Mouse (Mus musculus) CD4-positive, CD25-positive, alpha-beta regulatory T cell (primary cell): ENCODE results near the gene Sgsm2. TPM values are rescaled to one million over a fixed set of nuclear protein-coding genes. Genes with fewer than 3 reads are reported as not detected.

ENCODE experiments used
- polyA plus RNA-seq: library from polyadenylated mRNA; unstranded; fragments of 100-300 nt; shearing (Covaris generic); gene quantifications from one replicate; pipeline ENCODE4 v1.2.1, GENCODE M21; 2017

The Sgsm2 gene
- 4.8 TPM for polyA plus RNA-seq

DNA sequence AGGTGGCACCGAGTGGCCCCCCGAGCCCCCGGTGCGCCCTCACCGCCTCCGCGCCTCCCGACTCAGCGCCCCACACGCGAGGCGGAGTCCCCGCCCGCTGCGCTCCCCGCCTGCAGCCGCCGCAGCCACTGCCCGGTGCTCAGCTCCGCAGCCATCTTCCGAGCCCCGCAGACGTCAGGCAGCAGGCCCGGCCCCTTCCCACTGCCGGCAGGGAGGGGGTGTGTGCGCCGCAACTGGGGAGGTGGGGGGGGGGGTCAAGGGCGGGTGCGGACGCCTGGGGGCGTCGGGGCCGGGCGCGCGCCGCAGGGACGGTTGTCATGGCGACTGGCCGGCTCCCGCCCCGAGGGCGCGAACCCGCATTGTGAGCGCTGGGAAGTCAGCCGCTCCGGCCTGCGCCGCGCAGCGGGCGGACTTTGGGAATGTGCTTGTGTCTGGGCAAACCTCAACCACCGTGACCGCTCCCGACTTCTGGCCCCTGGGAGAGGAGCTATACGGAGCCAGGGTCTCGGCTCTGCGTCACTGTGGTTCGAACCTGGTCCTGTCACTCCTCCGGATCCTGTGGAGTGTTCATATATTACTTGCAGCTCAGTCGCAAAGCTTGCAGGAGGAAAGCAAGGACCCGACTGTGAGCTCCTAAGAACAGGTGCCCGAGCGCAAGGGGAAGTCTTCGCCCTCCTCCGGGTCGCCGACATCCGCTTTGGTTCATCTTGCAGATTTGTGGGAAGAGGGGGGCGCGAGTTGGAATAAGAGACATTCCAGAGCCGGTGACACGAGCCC is at the start of gene Sgsm2:
Gene Sgsm2, minus strand, starts transcription at position 160 of the 777 bp plus-strand sequence.

DNA sequence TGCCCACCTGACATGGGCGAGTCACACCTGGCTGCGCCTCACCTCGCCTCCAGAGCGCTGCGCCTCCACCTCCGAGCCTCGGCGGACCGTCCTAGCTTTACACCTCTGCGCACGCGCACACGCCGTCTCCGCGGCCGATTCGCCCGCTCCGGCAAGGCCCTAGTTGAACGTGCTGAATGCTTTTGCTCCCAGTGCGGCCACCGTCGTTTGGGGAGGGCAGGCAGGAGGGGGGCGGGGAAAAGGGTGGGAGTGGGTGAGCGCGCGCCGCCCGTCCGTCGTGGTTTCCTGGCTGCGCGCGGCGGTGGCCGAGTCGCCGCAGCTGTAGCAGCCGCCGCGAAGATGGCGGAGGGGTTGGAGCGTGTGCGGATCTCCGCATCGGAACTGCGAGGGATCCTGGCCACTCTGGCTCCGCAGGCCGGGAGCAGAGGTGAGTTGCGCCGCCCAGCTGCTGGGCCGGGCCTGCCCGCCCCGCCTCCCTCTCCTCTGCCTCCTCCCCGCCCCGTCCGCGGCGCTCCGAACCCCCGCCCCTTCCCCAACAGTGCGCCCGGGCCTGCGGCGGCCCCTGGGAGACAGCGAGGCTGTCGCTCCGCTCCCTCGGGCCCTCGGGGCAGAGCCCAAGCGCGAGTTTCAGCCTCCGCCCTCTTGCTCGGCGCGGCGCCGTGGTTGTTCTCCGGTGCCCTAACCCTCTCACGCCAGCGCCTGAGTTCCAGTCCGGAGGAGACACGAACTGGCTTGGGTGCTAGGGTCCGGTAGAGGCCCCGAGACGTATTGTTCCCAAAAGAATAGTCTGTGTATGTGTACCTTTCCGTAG is 28.9 kb upstream of the Sgsm2 start, which contains the start of the genes Smg6 and Srr:
Gene Smg6, plus strand, starts transcription at position 247 of the 811 bp plus-strand sequence.
Gene Srr, minus strand, starts transcription at position 372 of the 811 bp plus-strand sequence.

DNA sequence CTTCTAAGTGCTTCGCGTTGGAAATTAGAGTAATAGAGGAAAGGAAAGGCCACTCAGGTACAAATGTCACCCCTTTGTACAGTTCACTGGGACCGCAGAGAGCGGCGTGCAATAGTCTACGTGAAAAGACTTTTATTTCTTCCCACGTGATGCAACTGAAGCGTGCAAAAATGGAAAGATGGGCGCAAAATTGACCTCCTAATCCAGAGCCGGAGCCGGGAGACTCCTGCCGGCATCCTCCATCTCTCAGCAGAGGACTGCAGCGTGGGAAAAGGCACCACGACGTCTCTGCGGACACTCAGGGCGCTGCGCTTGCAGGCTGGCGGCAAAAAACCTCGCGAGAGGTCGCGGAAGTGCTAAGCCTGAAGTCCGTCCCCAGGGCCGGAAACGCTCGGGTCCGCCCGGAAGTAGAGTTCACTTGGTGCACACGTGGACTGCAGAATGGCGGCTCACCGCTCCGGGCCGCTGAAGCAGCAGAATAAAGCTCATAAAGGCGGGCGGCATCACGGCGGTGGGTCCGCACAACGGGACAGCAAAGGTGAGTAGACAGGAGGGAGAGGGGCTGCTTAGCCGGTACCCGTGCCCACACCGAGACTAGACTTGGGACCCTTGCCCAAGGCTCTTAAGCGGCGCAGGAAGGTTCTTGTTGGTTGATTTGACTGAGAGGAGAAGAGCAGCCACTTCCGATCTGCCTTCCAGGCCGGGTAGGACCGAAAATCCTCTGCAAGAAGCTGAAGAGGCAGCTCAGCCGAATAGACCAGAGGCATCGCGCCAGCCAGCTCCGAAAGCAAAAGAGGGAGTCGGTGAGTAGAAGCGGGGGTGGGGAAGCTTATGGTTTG is 1.0 kb upstream of the Sgsm2 start, which contains the start of gene Tsr1:
Gene Tsr1, plus strand, starts transcription at position 394 of the 839 bp plus-strand sequence.

DNA sequence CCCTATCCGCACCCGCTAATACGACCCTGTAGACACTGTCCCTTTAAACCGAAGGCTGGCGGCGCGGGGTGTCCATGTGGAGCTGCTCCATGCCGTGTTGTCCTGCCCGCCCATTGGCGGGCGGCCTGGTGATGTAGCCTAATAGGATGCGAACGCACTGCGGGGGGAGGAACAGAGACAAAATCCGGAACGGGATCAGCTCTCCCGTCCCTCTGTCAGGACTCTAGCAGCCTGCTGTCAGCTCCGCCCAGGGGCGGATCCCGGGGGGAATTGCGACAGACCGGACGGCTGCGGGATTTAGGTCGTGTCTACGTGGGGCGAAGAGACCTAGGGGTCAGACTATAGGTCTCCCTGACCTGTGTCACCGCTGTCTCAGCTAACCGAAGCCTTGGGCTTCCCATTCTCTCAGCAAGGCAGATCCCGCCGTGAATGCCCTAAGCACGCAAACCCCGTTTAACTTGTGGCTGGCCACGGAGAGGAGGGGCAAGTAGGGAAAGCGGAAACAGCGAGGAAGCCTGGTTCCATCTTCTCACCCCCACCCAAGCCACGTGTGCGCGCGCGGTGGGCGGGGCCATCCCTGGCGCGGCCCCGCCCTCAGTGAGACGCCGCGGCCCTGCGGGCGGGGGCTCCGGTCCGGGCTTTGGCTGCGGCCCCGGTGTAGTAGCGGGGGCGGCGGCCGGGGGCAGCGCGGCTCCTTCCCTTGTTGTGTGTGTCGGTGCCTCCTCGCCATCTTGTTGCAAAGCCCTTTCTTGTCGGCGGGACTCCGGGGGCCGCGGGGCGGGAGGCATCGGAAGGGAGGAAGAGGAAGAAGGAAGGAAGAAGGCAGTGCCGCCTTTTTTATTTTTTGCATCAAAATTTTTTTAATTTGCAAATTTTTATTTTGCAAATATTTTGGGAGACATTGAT is 66.4 kb downstream of the Sgsm2 start, which contains the start of gene Mnt:
Gene Mnt, plus strand, starts transcription at position 665 of the 906 bp plus-strand sequence.

Other genes with a start within 250 kb of the Sgsm2 start
- gene Cluh, start 247.6 kb downstream of the Sgsm2 start, polyA plus RNA-seq: 33.4 TPM
- 82.8 TPM for gene Pafah1b1, start 172.4 kb downstream of the Sgsm2 start, polyA plus RNA-seq
- gene Mettl16, start 126.2 kb downstream of the Sgsm2 start, polyA plus RNA-seq: 39.5 TPM
- gene Mnt, start 66.1 kb downstream of the Sgsm2 start, polyA plus RNA-seq: 10.3 TPM
- 55.7 TPM for gene Tsr1, start 1.0 kb upstream of the Sgsm2 start, polyA plus RNA-seq
- 32.1 TPM for gene Smg6, start 28.8 kb upstream of the Sgsm2 start, polyA plus RNA-seq
- 7.3 TPM for gene Srr, start 28.9 kb upstream of the Sgsm2 start, polyA plus RNA-seq